Mouse (Mus musculus): Measurements from ENCODE around the gene Jup. TPM values are rescaled to one million over a fixed set of nuclear protein-coding genes. Genes with fewer than 3 reads are reported as not detected.
"Not testable (repeated sequence)": the region's sequence is repeated elsewhere in the genome, so short reads cannot be mapped to it uniquely, and the experiment has no call there.

The Jup gene
- polyA plus RNA-seq, 1 experiment from 2014 or later, result 26.7 TPM

GRCm38 (mm10) chr11:100323578-100323977 lies 74.0 kb downstream of the Jup start:
- no peak overlapping the region for H3K9ac ChIP-seq (ENCODE audit: low read depth, low read length)
- H3K4me3 ChIP-seq (ENCODE audit: low read depth, low read length), result no peak overlapping the region
- no peak for ATAC-seq (ENCODE audit: low FRiP score)
- H3K9me3 ChIP-seq (ENCODE audit: control insufficient read depth, low read length), result no peaks in the 10 kb centered on the region
- DNase-seq (ENCODE audit: low spot score), result peak; percentile 85
- H3K36me3 ChIP-seq (ENCODE audit: control insufficient read depth, insufficient read depth, low read length), result no peaks in the 10 kb centered on the region
- no peak overlapping the region for H3K4me2 ChIP-seq (replicated peaks; ENCODE audit: low read depth, low read length)
- H3K4me1 ChIP-seq (replicated peaks; ENCODE audit: control insufficient read depth, insufficient read depth, low read length), result no peaks in the 10 kb centered on the region
- no peaks in the 10 kb centered on the region for H3K27me3 ChIP-seq (ENCODE audit: control insufficient read depth, insufficient read depth, low read length)
- 13% methylated on average over 3 of the region's 3 CpGs for WGBS
- H3K27ac ChIP-seq (ENCODE audit: low read depth, low read length), result no peak overlapping the region

- no peak overlapping the region for H3K9ac ChIP-seq (ENCODE audit: low read depth, low read length)
- WGBS, result 66% methylated on average over 3 of the region's 3 CpGs
- no peak overlapping the region for H3K4me3 ChIP-seq (ENCODE audit: low read depth, low read length)
- no peaks in the 10 kb centered on the region for H3K36me3 ChIP-seq (ENCODE audit: control insufficient read depth, insufficient read depth, low read length)
- DNase-seq (ENCODE audit: low spot score), result no peak
- no peak for ATAC-seq (ENCODE audit: low FRiP score)
- H3K27ac ChIP-seq (ENCODE audit: low read depth, low read length), result no peak overlapping the region
- no peaks in the 10 kb centered on the region for H3K27me3 ChIP-seq (ENCODE audit: control insufficient read depth, insufficient read depth, low read length)
- H3K4me2 ChIP-seq (replicated peaks; ENCODE audit: low read depth, low read length), result no peak overlapping the region
- H3K9me3 ChIP-seq (ENCODE audit: control insufficient read depth, low read length), result no peaks in the 10 kb centered on the region
- H3K4me1 ChIP-seq (replicated peaks; ENCODE audit: control insufficient read depth, insufficient read depth, low read length), result no peaks in the 10 kb centered on the region
These were observed 74.8 kb downstream of the Jup start for GRCm38 (mm10) chr11:100322591-100323258.

- H3K9me3 ChIP-seq (ENCODE audit: control insufficient read depth, low read length); H3K27me3 ChIP-seq (ENCODE audit: control insufficient read depth, insufficient read depth, low read length); ATAC-seq (ENCODE audit: low FRiP score); H3K4me1 ChIP-seq (replicated peaks; ENCODE audit: control insufficient read depth, insufficient read depth, low read length); H3K4me3 ChIP-seq (ENCODE audit: low read depth, low read length); H3K9ac ChIP-seq (ENCODE audit: low read depth, low read length); H3K4me2 ChIP-seq (replicated peaks; ENCODE audit: low read depth, low read length); DNase-seq (ENCODE audit: low spot score); H3K36me3 ChIP-seq (ENCODE audit: control insufficient read depth, insufficient read depth, low read length); H3K27ac ChIP-seq (ENCODE audit: low read depth, low read length): not testable (repeated sequence)
- 88% methylated on average over 7 of the region's 7 CpGs for WGBS
These were observed 75.9 kb downstream of the Jup start for GRCm38 (mm10) chr11:100321479-100322305.

GRCm38 (mm10) chr11:100320701-100321410 lies 76.7 kb downstream of the Jup start:
- H3K9me3 ChIP-seq (ENCODE audit: control insufficient read depth, low read length); H3K27me3 ChIP-seq (ENCODE audit: control insufficient read depth, insufficient read depth, low read length); DNase-seq (ENCODE audit: low spot score); H3K36me3 ChIP-seq (ENCODE audit: control insufficient read depth, insufficient read depth, low read length); H3K4me1 ChIP-seq (replicated peaks; ENCODE audit: control insufficient read depth, insufficient read depth, low read length); ATAC-seq (ENCODE audit: low FRiP score): not testable (repeated sequence)
- WGBS, result 21% methylated on average over 11 of the region's 11 CpGs
- peak overlapping the region; percentile 27; the same call in 1 of the 2 replicates for H3K27ac ChIP-seq (ENCODE audit: low read depth, low read length)
- peak overlapping the region; percentile 72 for H3K4me2 ChIP-seq (replicated peaks; ENCODE audit: low read depth, low read length)
- peak overlapping the region; percentile 88 for H3K4me3 ChIP-seq (ENCODE audit: low read depth, low read length)
- H3K9ac ChIP-seq (ENCODE audit: low read depth, low read length), result peak overlapping the region; percentile 95

- peak overlapping the region; percentile 72 for H3K4me2 ChIP-seq (replicated peaks; ENCODE audit: low read depth, low read length)
- under 1% methylated on average over 28 of the region's 40 CpGs for WGBS
- peak; percentile 86 for ATAC-seq (ENCODE audit: low FRiP score)
- no peaks in the 10 kb centered on the region for H3K36me3 ChIP-seq (ENCODE audit: control insufficient read depth, insufficient read depth, low read length)
- H3K9ac ChIP-seq (ENCODE audit: low read depth, low read length), result peak overlapping the region; percentile 95
- peak overlapping the region; percentile 88 for H3K4me3 ChIP-seq (ENCODE audit: low read depth, low read length)
- H3K27me3 ChIP-seq (ENCODE audit: control insufficient read depth, insufficient read depth, low read length), result no peaks in the 10 kb centered on the region
- peak; percentile 97 for DNase-seq (ENCODE audit: low spot score)
- H3K4me1 ChIP-seq (replicated peaks; ENCODE audit: control insufficient read depth, insufficient read depth, low read length), result no peaks in the 10 kb centered on the region
- peak overlapping the region; percentile 96 for H3K27ac ChIP-seq (ENCODE audit: low read depth, low read length)
- no peaks in the 10 kb centered on the region for H3K9me3 ChIP-seq (ENCODE audit: control insufficient read depth, low read length)
These were observed 77.4 kb downstream of the Jup start for GRCm38 (mm10) chr11:100320172-100320630.

GRCm38 (mm10) chr11:100319492-100320171 lies 77.9 kb downstream of the Jup start, which contains the start of gene Eif1:
TSS of gene Eif1 (plus strand) at chr11:100319885.
- Histone ChIP-seq H3K9ac (ENCODE audit: low read depth, low read length) (peak within 1 kb of the TSS; percentile 95), H3K27ac (ENCODE audit: low read depth, low read length) (peak within 1 kb of the TSS; percentile 96), H3K4me1 (replicated peaks; ENCODE audit: control insufficient read depth, insufficient read depth, low read length) (no peaks in the 10 kb centered on the region), H3K27me3 (ENCODE audit: control insufficient read depth, insufficient read depth, low read length) (no peaks in the 10 kb centered on the region), H3K9me3 (ENCODE audit: control insufficient read depth, low read length) (no peaks in the 10 kb centered on the region), H3K4me3 (ENCODE audit: low read depth, low read length) (peak within 1 kb of the TSS; percentile 88), H3K36me3 (ENCODE audit: control insufficient read depth, insufficient read depth, low read length) (no peaks in the 10 kb centered on the region), H3K4me2 (replicated peaks; ENCODE audit: low read depth, low read length) (peak within 1 kb of the TSS; percentile 72)
- ATAC-seq (ENCODE audit: low FRiP score) (peak; percentile 91), DNase-seq (ENCODE audit: low spot score) (peak; percentile 100)
- WGBS, result 1% methylated on average over 49 of the region's 58 CpGs

Other genes with a start within 250 kb of the Jup start
- 4.8 and 5.1 TPM in 2 replicates for gene Krt19, start 249.1 kb downstream of the Jup start, polyA plus RNA-seq (2014; fragmentation: Nextera tagmentation; extraction: Ambion mirVana)
- not detected in 2 replicates for gene Krt9, start 204.5 kb downstream of the Jup start, polyA plus RNA-seq (2014; fragmentation: Nextera tagmentation; extraction: Ambion mirVana)
- gene Krt14, start 190.2 kb downstream of the Jup start, polyA plus RNA-seq (2014; fragmentation: Nextera tagmentation; extraction: Ambion mirVana), result 2.4 and 3.9 TPM in 2 replicates
- gene Krt16, start 148.9 kb downstream of the Jup start, polyA plus RNA-seq (2014; fragmentation: Nextera tagmentation; extraction: Ambion mirVana), result not detected in 2 replicates
- 0.22 and 0.25 TPM in 2 replicates for gene Krt17, start 136.7 kb downstream of the Jup start, polyA plus RNA-seq (2014; fragmentation: Nextera tagmentation; extraction: Ambion mirVana)
- not detected in 2 replicates for gene Krt42, start 127.9 kb downstream of the Jup start, polyA plus RNA-seq (2014; fragmentation: Nextera tagmentation; extraction: Ambion mirVana)
- 1,709 and 1,853 TPM in 2 replicates for gene Eif1, start 77.9 kb downstream of the Jup start, polyA plus RNA-seq (2014; fragmentation: Nextera tagmentation; extraction: Ambion mirVana)
- gene Gast, start 63.4 kb downstream of the Jup start, polyA plus RNA-seq (2014; fragmentation: Nextera tagmentation; extraction: Ambion mirVana), result 1.1 TPM in 1 of 2 replicates, not detected in the other
- gene Hap1, start 41.6 kb downstream of the Jup start, polyA plus RNA-seq (2014; fragmentation: Nextera tagmentation; extraction: Ambion mirVana), result 12.0 and 12.8 TPM in 2 replicates
- gene P3h4, start 17.1 kb upstream of the Jup start, polyA plus RNA-seq (2014; fragmentation: Nextera tagmentation; extraction: Ambion mirVana), result 19.6 and 22.9 TPM in 2 replicates
- gene Fkbp10, start 17.9 kb upstream of the Jup start, polyA plus RNA-seq (2014; fragmentation: Nextera tagmentation; extraction: Ambion mirVana), result 38.7 and 46.1 TPM in 2 replicates
- gene Nt5c3b, start 44.0 kb upstream of the Jup start, polyA plus RNA-seq (2014; fragmentation: Nextera tagmentation; extraction: Ambion mirVana), result 92.6 and 96.0 TPM in 2 replicates
- gene Klhl10, start 44.2 kb upstream of the Jup start, polyA plus RNA-seq (2014; fragmentation: Nextera tagmentation; extraction: Ambion mirVana), result 0.66 and 0.68 TPM in 2 replicates
- gene Klhl11, start 75.0 kb upstream of the Jup start, polyA plus RNA-seq (2014; fragmentation: Nextera tagmentation; extraction: Ambion mirVana), result 13.8 and 14.9 TPM in 2 replicates
- 259 and 306 TPM in 2 replicates for gene Acly, start 130.2 kb upstream of the Jup start, polyA plus RNA-seq (2014; fragmentation: Nextera tagmentation; extraction: Ambion mirVana)
- 2.6 and 2.8 TPM in 2 replicates for gene Ttc25, start 147.8 kb upstream of the Jup start, polyA plus RNA-seq (2014; fragmentation: Nextera tagmentation; extraction: Ambion mirVana)
- gene Cnp, start 177.1 kb upstream of the Jup start, polyA plus RNA-seq (2014; fragmentation: Nextera tagmentation; extraction: Ambion mirVana), result 17.4 and 17.8 TPM in 2 replicates
- gene Nkiras2, start 221.5 kb upstream of the Jup start, polyA plus RNA-seq (2014; fragmentation: Nextera tagmentation; extraction: Ambion mirVana), result 108 and 109 TPM in 2 replicates
- 95.3 and 105 TPM in 2 replicates for gene Dnajc7, start 222.4 kb upstream of the Jup start, polyA plus RNA-seq (2014; fragmentation: Nextera tagmentation; extraction: Ambion mirVana)